Mouse (Mus musculus): ENCODE data around the gene Vps41.

DNA sequence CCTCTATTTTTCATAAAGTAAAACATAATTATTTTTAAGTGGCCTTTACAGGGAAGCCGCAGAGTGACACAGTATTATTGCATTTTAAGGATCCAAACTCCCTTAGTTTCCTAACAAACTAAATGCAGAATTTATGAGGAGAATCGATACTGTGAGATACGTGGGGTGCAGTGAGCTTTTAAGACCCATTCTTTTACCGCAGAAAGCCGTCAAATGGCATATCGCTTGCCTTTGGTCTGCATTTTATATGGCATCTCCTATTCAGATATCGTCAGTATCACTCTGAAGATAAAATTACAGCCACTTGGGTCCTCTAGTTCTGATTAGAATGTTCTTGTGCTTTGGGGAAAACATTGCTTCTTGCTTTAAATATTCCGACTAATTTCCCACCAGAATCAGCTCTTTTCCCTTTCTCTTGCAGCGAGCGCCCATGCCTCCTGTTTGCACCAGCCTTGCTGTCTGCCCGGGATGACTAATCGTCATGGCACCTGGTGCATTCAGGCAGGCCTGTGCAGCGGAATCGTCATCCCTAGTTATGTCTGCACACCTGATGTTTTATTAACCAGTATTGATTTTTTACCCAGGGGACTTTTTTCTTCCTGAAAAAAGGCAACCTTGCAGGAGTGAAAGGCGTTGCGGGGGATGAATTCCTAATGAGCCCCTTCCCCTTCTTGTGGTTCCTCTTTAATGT lies 26.6 kb downstream of the Vps41 start:
- TF ChIP-seq POLR2A (IDR thresholded peaks at IDR 0.05; ENCODE audit: borderline replicate concordance, extremely low read depth, insufficient read depth, insufficient read length, poor library complexity, severe bottlenecking) (no peak), CTCF (IDR thresholded peaks at IDR 0.05; ENCODE audit: borderline replicate concordance, extremely low read depth, insufficient read depth, insufficient read length) (no peak)

Data from brain, embryonic 14.5 days (tissue).